Mouse (Mus musculus): Measurements from ENCODE around the gene 2310033P09Rik. TPM values are rescaled to one million over a fixed set of nuclear protein-coding genes. Genes with fewer than 3 reads are reported as not detected.

Gene 2310033P09Rik
- 29.1 to 32.2 TPM (median 30.1 TPM) in 4 replicates for total RNA-seq (2023; ENCODE audit: inconsistent age)

DNA sequence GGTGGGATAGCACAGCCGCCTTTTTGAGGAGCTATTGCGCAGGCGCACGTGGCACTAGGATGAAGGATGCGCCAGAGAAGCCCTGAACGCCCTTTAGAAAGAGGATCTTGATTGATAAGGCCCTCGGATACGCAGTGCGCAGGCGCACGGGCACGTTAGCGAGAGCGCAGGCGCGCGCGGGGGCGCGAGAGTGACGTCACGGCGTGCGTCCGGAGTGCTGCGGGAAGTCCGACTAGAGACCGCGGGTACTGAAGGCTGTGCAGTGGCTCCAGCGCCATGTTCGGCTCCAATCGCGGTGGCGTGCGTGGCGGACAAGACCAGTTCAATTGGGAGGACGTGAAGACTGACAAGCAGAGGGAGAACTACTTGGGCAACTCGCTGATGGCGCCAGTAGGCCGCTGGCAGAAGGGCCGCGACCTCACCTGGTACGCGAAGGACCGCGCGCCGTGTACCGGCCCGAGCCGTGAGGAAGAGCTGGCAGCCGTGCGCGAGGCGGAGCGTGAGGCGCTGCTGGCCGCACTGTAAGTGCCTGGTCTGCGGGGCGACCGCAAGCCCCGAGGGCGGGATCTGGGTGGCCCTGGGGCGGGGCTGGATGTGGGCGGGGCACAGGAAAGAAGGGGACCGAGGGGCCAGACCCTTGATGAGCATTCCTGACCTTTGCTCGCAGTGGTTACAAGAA is at the start of gene 2310033P09Rik:
2310033P09Rik (plus strand) TSS at position 169 of the 679 bp plus-strand sequence.

GRCm38 (mm10) chr11:59163255-59164236 is 44.6 kb upstream of the 2310033P09Rik start, which contains the start of gene Iba57:
TSS of gene Iba57 (minus strand) at chr11:59163739.

GRCm38 (mm10) chr11:59182864-59183331 is 25.2 kb upstream of the 2310033P09Rik start, which contains the start of gene Gjc2:
TSS of gene Gjc2 (minus strand) at chr11:59183213.

DNA sequence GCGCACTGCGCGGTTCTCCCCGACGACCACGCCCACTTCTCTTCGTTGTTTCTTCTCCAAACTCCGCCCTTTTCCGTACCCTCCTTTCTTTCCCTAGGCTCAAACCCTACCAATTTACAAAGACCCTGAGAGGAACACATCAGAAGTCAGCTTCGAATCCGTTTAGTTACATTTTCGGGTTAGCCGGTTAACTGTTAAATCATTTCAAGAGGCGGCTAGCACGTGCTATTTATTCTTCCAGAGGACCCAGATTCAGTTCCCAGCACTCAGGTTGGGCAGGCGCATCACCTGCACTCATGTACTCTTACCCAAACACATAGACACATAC is 16.1 kb upstream of the 2310033P09Rik start, which contains the start of gene Guk1:
Guk1 (minus strand) TSS at position 154 of the 328 bp plus-strand sequence.

GRCm38 (mm10) chr11:59202081-59202995 is 5.8 kb upstream of the 2310033P09Rik start, which contains the start of gene Mrpl55:
TSS of gene Mrpl55 (plus strand) at chr11:59202486.

DNA sequence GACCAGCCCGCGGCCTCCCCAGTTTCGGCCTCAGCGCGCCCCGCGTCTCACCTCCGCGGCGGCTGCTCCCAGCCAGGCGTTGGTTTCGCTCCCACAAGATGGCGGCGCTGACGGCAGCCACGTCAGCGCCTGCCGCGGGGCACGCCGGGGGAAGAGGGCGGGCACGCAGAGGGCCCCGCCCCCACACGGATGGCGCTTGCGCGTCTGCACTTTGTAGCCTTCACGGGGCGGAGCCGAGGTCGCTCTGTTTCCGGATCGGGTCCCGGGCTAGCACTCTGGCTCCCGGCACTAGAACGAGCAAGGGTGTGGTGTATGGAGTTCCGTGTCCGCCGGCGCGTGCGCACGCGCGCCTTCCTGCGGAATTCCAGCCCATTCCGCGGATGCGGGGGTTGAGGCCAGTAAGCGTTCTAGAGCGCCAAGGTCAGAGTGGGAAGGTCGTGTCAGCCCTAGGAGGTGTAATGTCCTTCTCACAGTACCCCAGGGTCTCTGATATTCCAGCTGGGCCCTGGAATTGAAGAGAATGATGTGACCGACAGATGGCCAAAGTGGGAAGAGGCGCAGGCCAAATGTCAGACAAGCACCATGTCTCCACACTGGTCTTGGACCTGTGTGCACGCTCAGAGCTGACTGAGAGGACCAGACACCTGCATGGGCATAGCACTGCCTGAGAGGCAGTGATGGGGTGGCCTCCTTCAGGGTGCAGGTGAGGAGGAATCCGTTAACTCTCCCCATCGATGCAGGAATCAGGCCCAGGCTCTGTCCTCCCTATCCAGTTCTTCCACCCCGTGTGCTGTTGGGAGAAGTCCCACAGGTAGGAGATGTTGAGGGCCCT is 20.2 kb downstream of the 2310033P09Rik start, which contains the start of gene Arf1:
Arf1 (minus strand) TSS at position 149 of the 832 bp plus-strand sequence.

Other genes with a start within 250 kb of the 2310033P09Rik start
- gene Trim11, start 230.2 kb upstream of the 2310033P09Rik start, total RNA-seq (2023; ENCODE audit: inconsistent age) = 117 to 129 TPM (median 123 TPM) in 4 replicates
- 0.15 to 0.51 TPM (median 0.42 TPM) in 4 replicates for gene Obscn, start 71.9 kb upstream of the 2310033P09Rik start, total RNA-seq (2023; ENCODE audit: inconsistent age)
- 32.2 to 40.6 TPM (median 34.8 TPM) in 4 replicates for gene Iba57, start 44.6 kb upstream of the 2310033P09Rik start, total RNA-seq (2023; ENCODE audit: inconsistent age)
- gene Gjc2, start 25.1 kb upstream of the 2310033P09Rik start, total RNA-seq (2023; ENCODE audit: inconsistent age) = not detected in 4 replicates
- gene Guk1, start 16.1 kb upstream of the 2310033P09Rik start, total RNA-seq (2023; ENCODE audit: inconsistent age) = 30.0 to 37.8 TPM (median 34.6 TPM) in 4 replicates
- 15.0 to 17.5 TPM (median 15.9 TPM) in 4 replicates for gene Mrpl55, start 5.8 kb upstream of the 2310033P09Rik start, total RNA-seq (2023; ENCODE audit: inconsistent age)
- gene Arf1, start 19.9 kb downstream of the 2310033P09Rik start, total RNA-seq (2023; ENCODE audit: inconsistent age) = 256 to 269 TPM (median 262 TPM) in 4 replicates
- not detected in 4 replicates for gene Wnt3a, start 82.4 kb downstream of the 2310033P09Rik start, total RNA-seq (2023; ENCODE audit: inconsistent age)
- not detected in 4 replicates for gene Wnt9a, start 98.6 kb downstream of the 2310033P09Rik start, total RNA-seq (2023; ENCODE audit: inconsistent age)
- not detected in 4 replicates for gene Prss38, start 167.3 kb downstream of the 2310033P09Rik start, total RNA-seq (2023; ENCODE audit: inconsistent age)
- gene Jmjd4, start 241.7 kb downstream of the 2310033P09Rik start, total RNA-seq (2023; ENCODE audit: inconsistent age) = 10.9 to 12.7 TPM (median 11.7 TPM) in 4 replicates
- gene Snap47, start 242.9 kb downstream of the 2310033P09Rik start, total RNA-seq (2023; ENCODE audit: inconsistent age) = 14.7 to 19.3 TPM (median 16.6 TPM) in 4 replicates